Mouse (Mus musculus): ENCODE results near the gene Mt1.

The Mt1 gene

DNA sequence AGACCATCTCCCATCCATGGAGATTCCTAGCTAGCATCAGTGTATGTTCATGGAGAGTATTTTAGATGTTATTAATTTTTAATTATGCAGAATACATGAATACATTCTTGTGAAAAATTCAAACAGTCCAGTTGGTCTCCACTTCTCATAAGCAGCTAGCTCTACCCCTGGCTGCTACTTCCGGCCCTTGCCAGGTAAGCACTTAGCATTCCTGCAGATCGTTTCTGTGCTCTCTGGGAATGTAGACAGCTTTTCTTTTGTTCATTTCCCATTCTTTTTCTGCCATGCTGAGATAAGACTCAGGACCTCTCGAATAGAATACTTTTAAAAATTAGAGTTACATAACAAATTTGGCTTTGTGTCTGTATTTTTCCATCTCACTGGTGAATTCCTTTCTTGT is 25.2 kb downstream of the Mt1 start:
- no peak for DNase-seq (ENCODE audit: extremely low read depth, low read depth, low spot score)

DNA sequence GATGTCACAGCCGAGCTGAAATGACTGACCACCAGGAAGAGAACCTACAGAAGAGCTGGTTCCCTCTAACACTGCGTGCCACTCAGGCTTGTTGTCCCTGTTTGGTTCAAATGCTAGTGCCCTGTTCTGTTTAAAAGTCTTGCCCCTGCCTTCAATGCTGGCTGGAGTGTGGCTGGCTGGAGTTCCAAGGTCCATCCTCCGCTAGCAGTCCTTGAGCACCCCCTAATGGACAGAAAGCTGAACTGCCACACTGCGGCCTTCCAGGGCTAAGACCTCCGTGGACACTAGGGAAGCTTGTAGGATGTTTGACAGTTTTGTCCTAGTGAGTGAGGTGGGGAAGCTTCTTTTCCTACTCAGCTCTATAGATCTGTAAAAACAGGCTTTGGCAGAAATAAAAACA is 26.9 kb downstream of the Mt1 start:
- no peak for DNase-seq (ENCODE audit: extremely low read depth, low read depth, low spot score)

DNA sequence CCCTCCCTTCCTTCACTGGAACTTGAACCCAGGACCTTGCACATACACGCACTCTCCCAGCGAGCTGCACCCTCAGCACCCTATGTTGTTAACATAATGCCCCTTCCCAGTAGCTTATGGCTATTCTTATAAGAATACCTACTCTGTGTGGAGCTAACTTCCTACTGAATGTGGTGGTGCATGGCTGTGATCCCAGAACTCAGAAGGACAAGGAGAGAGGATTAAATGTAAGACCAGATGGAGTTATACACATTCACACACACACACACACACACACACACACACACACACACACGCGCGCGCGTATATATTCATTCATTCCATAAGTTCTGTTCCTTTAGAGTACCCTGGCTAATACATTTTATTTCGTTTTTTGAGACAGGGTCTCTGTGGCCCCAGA is 27.4 kb downstream of the Mt1 start:
- no peak for DNase-seq (ENCODE audit: extremely low read depth, low read depth, low spot score)

DNA sequence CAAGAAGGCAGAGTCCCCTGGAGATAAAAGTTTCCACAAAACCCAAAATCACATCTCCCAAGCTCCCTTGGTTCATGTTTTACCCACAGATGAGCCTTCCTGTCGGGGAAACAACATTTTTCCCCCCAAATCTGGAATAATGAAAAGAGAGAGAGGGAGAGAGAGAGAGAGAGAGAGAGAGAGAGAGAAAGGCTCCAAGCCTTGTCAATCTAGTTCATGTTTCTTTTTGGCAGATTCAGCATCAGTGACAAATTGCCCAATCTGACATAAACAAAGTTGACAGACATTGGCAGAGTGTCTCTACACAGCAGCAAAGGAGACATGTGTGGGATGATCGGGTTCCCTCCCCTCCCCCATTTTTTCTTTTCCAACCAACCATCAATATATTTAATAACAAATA is 28.6 kb downstream of the Mt1 start:
- DNase-seq (ENCODE audit: extremely low read depth, low read depth, low spot score), result no peak

DNA sequence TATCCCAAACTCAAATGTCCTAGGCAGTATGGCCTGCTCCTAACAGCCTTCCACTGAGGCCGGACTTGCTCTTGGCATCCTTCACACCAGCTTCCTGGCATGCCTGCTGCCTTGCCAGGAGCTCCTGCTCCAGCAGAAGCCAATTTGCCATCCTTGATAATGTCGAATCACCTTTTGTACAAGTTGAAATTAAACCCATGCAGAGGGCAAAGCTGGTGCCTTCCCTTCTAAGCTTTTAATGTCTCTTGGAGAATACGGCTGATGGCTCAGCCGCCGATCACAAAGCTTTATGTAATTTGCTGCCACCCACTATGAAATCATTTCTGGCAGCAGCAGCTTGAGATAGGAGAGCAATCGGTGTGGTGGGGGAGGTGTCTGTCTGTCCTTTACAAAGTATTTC is 30.8 kb downstream of the Mt1 start:
- DNase-seq (ENCODE audit: extremely low read depth, low read depth, low spot score), result no peak

DNA sequence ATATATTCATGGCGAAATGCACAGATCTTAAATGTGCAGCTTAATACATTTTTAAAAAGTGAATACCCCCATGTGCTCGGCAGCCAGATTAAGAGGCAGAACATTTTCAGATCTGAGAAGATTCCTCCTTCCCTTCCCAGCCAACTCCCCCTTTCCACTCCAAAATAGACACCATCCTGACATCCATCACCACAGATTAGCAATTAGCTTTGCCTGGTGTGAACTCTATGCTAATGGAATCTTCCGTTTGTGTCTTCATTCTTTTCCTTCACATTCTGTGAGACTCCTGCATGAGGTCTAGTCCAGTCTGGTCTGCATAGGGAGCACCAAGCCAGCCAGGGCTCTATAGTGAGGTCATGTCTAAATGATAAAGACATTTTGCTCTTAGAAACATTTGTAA is 31.3 kb downstream of the Mt1 start:
- DNase-seq (ENCODE audit: extremely low read depth, low read depth, low spot score), result no peak

DNA sequence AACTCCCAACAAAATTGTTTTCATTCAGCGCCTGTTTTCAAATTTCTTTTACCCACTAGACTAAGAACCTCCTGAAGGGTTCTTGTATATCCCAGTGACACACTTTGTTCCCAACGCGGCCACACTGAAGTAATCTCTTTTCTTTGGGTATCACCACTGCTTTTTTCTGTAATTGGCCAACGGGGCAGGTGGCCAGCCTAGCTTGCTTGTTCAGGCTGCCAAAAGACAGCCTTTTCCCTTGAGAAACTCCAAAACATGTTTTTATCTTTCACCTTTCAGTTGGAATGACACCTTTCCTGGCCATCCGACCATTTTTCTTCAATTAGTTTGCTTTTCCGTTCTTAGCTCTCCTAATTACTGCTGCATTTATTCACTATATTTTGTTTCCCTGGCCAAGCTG is 34.9 kb downstream of the Mt1 start:
- no peak for DNase-seq (ENCODE audit: extremely low read depth, low read depth, low spot score)

DNA sequence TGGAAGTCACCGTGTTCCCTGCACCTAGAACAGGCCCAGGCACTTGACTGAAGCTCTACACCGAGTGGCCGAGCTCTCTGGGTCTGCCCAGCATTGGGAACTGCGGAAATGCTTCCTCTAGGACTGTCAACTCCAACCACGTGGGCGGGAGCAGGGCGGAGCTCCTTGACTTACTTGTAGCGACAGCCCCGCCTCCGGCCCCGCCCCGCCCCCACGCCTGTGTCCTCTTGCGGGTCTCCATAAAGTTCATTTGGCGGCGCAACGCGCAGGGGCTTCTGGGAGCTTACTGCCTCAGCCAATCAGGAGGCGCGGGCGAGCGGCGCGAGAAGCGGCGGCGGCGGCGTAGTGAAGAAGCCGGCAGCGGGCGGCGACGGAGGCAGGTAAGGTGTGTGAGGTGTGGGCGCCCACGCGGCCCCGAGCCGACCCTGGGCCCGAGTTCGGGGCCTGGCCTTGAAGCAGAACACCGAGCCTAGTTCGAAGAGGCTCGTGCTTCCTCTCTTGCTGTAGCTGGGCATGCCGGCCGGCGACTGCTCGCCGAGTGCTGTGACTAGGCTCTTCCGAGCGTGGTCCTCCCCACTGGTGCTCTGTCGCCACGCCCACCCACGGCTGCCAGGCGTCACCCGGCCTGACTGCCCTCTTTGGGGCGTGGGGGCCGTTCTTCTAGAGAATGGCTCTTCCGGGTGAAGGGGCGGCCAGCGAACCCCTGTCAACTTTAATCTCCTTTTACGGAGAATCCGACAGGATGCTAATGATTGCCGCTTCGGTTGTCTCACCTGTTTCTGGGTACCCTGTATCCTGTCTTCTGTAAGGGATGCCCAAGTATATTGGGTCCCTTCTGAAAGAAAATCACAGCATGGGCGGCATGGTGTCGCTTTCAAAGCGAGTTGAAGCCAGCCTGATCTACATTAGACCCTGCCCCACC is 35.6 kb downstream of the Mt1 start, which contains the start of gene Nup93:
Nup93 (plus strand) TSS at position 313 of the 922 bp plus-strand sequence.
- peak; percentile 73 for DNase-seq (ENCODE audit: extremely low read depth, low read depth, low spot score)

DNA sequence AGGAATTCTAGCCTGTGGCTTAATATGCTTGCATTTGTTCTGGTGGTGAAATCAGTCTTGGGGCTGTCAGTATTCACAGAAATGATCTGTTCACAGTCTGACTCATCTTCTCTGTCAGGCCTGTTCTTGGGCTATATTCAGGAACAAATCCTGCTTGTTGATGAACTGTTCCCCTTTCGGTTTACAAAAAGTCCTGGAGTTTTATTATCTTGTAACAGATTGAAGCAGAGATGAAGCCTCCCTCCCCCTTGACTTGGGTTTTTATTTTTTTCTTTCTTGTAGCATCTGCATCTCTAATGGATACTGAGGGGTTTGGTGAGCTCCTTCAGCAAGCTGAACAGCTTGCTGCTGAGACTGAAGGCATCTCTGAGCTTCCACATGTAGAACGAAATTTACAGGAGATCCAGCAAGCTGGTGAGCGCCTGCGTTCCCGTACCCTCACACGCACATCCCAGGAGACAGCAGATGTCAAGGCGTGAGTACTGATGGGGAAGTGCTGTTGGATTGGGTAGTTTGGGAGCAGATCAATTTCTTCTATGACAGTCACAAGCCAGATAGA is 48.6 kb downstream of the Mt1 start:
- DNase-seq (ENCODE audit: extremely low read depth, low read depth, low spot score), result no peak
